In the genomic region with DNA sequence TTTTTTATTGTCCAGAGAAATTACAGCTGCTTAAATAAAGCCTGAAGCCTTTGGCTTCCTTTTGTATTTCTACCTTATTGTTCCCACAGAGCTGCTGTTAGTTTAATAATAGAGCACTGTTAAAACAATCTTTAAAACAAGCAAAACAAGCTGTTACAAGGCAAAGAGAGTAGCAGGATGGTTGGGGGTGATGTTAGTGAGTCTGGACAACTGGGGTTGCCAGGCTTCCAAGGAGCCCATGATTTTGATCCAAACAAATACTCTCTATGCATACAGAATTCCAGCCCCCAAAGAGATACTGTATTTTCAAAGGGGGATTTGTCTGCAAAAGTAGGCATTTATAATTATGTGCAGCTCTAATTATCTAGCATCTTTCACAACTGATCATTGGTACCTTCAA, we compare ENCODE assay signal across 14 mouse cellular contexts.
"Had no signal": no experiment of that assay in that cellular context is flagged by ENCODE, and none has a peak within 500 bp of the region (broad histone marks: within the 10 kb centered on the region; RNA-seq: fewer than 3 reads in every experiment).

No protein-coding gene starts in this region.

- H3K4me3 ChIP-seq: limb, embryonic 10.5 days; limb, embryonic 13.5 days; liver, embryonic 13.5 days had no signal

- DNase-seq: kidney, adult 9 months; kidney, postnatal 14 days; kidney, postnatal 4 days; liver, embryonic 13.5 days; lung, adult 2 months; lung, postnatal 14 days; lung, postnatal 4 days; thymus, adult 2 months; thymus, postnatal 14 days; thymus, postnatal 4 days had no signal

- H3K36me3 ChIP-seq: limb, embryonic 10.5 days; limb, embryonic 13.5 days had no signal

- H3K27me3 ChIP-seq: liver, embryonic 13.5 days had no signal

- H3K27ac ChIP-seq: limb, embryonic 10.5 days; limb, embryonic 13.5 days; liver, embryonic 13.5 days; stomach, postnatal 0 days had no signal

- H3K9me3 ChIP-seq: limb, embryonic 10.5 days; limb, embryonic 13.5 days; liver, embryonic 13.5 days had no signal

- H3K4me2 ChIP-seq: limb, embryonic 13.5 days; liver, embryonic 13.5 days; midbrain, embryonic 11.5 days had no signal

- H3K9ac ChIP-seq: limb, embryonic 13.5 days; liver, embryonic 13.5 days had no signal

- H3K4me1 ChIP-seq: limb, embryonic 10.5 days; limb, embryonic 13.5 days had no signal
